Mouse (Mus musculus) midbrain, postnatal 0 days (tissue): ENCODE measurements around the gene Ust. TPM values are rescaled to one million over a fixed set of nuclear protein-coding genes. Genes with fewer than 3 reads are reported as not detected.

Experiments
- ATAC-seq: fragments of 200-750 bp; cut with Nextera tagmentation; 2 replicates; pipeline ENCODE4 v1.8.0; 2017; ENCODE audit warnings: moderate number of reproducible peaks, mild to moderate bottlenecking, moderate TSS enrichment, moderate library complexity; ENCODE audit not compliant: low FRiP score
- DNase-seq: peaks from one replicate; pipeline ENCODE4 v3.0.0-alpha.2; 2015; ENCODE audit warnings: low spot score
- H3K27ac ChIP-seq: fragments of 300-500 bp; sonication (generic); 2 replicates; pipeline ENCODE4 v1.5.1; 2014; ENCODE audit warnings: low read depth, mild to moderate bottlenecking, low read length, mixed read lengths
- H3K27me3 ChIP-seq: fragments of 300-500 bp; sonication (generic); 2 replicates; pipeline ENCODE4 v1.6.1; 2014; ENCODE audit warnings: low read length, control low read depth, mixed read lengths; ENCODE audit not compliant: insufficient read depth
- H3K36me3 ChIP-seq: fragments of 300-500 bp; sonication (generic); 2 replicates; pipeline ENCODE4 v1.6.1; 2014; ENCODE audit warnings: low read length, control low read depth, mixed read lengths; ENCODE audit not compliant: insufficient read depth
- H3K4me1 ChIP-seq: fragments of 300-500 bp; sonication (generic); 2 replicates; pipeline ENCODE4 v1.6.1; 2014; ENCODE audit warnings: mild to moderate bottlenecking, control low read depth, antibody characterized with exemption, low read length, mixed read lengths; ENCODE audit not compliant: insufficient read depth
- H3K4me2 ChIP-seq: fragments of 300-500 bp; sonication (generic); 2 replicates; pipeline ENCODE4 v1.6.1; 2014; ENCODE audit warnings: low read depth, mild to moderate bottlenecking, low read length, mixed read lengths; ENCODE audit not compliant: poor library complexity, severe bottlenecking
- H3K4me3 ChIP-seq: fragments of 300-500 bp; sonication (generic); 2 replicates; pipeline ENCODE4 v1.5.1; 2014; ENCODE audit warnings: low read depth, mild to moderate bottlenecking, low read length, moderate library complexity
- H3K9ac ChIP-seq: fragments of 300-500 bp; sonication (generic); replicated peaks from 2 replicates; pipeline ENCODE4 v1.6.1; 2014; ENCODE audit warnings: mild to moderate bottlenecking, low read length, moderate library complexity, mixed read lengths; ENCODE audit not compliant: poor library complexity, severe bottlenecking
- H3K9me3 ChIP-seq: fragments of 300-500 bp; sonication (generic); 2 replicates; pipeline ENCODE4 v1.6.1; 2016; ENCODE audit warnings: low read length, control low read depth
- CTCF ChIP-seq: IDR thresholded peaks from 2 replicates; pipeline ENCODE4 v1.5.1; 2016; ENCODE audit warnings: antibody characterized with exemption, mild to moderate bottlenecking
- WGBS: fragments of 180-500 bp; shearing (Covaris S2); extraction: QIAGEN DNeasy Blood & Tissue Kit; methylation state at CpG from one replicate; pipeline ENCODE4 v1.1.7; 2014; 5-methylcytosine and 5-hydroxymethylcytosine counted together
- polyA plus RNA-seq: library from polyadenylated mRNA; unstranded; fragments of >200 nt; fragmentation: Nextera tagmentation; extraction: Ambion mirVana; gene quantifications from 2 replicates; pipeline ENCODE4 v1.2.1, GENCODE M21; 2015
- total RNA-seq: library from RNA; depleted of rRNA; stranded (reverse); fragments of >200 nt; gene quantifications from 2 replicates; pipeline ENCODE4 v1.2.3, GENCODE M21; 2014

The Ust gene
- total and polyA plus RNA-seq, 2 experiments from 2014 or later: 5.0 to 8.1 TPM

- Histone ChIP-seq H3K36me3 (no peaks in the 10 kb centered on the region), H3K4me3 (no peak overlapping the region), H3K27ac (no peak overlapping the region), H3K9ac (no peak overlapping the region), H3K4me1 (peaks cover 4% of the 10 kb centered on the region; the same call in 1 of the 2 replicates), H3K27me3 (no peaks in the 10 kb centered on the region), H3K9me3 (no peaks in the 10 kb centered on the region), H3K4me2 (no peak overlapping the region)
- ATAC-seq: no peak
- peak; percentile 35 for TF ChIP-seq CTCF
- WGBS: 85% methylated on average over 5 of the region's 5 CpGs
- no peak for DNase-seq
Observed at GRCm38 (mm10) chr10:8177618-8178017, 341.0 kb downstream of the Ust start.

DNA sequence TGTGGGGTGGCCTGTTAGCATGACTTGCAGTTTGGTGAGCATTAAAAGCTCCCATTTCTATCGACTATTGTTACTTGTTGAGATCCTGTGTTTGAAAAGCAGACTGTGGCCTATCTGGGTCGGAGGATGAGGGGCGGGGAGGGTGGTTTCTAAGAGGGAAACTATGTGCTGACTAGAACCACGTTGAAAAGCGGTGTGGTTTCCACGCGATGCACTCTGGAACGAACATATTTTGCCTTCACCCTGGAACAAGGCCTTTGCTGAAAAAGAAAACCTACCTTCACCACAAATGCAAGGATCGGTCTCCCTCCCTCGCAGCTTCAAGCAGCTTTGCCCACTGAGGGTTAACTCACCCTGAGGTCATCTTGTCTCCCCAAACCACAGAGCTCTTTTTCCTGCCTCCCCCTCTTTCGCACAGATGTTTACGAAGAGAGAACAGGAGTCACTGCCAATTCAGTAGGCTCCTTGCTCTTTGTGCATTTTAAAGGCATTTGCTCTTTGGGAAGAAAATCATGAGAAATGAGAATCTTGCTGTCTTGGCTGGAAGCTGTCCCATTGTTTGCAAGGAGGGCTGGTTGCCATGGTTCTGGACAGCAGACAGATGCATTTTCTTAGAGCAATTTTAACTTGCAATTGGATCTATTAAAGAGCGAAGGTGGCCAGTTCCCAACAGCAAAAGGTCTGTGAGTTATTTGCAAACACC is 342.1 kb downstream of the Ust start:
- Histone ChIP-seq H3K4me1 (peaks cover 4% of the 10 kb centered on the region; the same call in 1 of the 2 replicates), H3K36me3 (no peaks in the 10 kb centered on the region), H3K27me3 (no peaks in the 10 kb centered on the region), H3K27ac (peak overlapping the region; percentile 8), H3K9ac (no peak overlapping the region), H3K4me3 (no peak overlapping the region), H3K4me2 (no peak overlapping the region), H3K9me3 (no peaks in the 10 kb centered on the region)
- DNase-seq (peak; percentile 47), ATAC-seq (0 out of 2 replicates have a peak, but pooled peaks have one; percentile 47)
- TF ChIP-seq CTCF: no peak
- WGBS: 36% methylated on average over 13 of the region's 13 CpGs

DNA sequence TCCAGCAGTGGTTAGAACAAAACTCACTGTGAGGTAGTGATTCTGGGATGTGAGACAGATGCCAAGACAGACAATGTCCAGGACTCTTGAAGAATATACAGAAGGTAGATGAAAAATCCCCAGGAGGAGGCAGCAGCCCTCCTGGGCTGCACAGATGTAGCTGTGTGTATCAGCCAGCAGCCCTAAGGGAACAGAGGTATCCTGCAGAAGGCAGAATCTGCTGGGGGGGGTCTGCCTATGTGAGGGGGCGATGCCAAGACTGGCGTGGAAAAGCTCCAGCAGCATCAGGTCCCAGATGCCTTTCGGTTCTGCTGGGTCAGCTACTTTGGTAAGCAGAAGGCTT is 342.6 kb downstream of the Ust start:
- no peak for DNase-seq
- ATAC-seq: 0 out of 2 replicates have a peak, but pooled peaks have one; percentile 38
- no peak overlapping the region for H3K9ac ChIP-seq
- H3K4me1 ChIP-seq: peaks cover 4% of the 10 kb centered on the region; the same call in 1 of the 2 replicates
- H3K4me3 ChIP-seq: no peak overlapping the region
- no peak for TF ChIP-seq CTCF
- no peak overlapping the region for H3K4me2 ChIP-seq
- peak overlapping the region; percentile 8 for H3K27ac ChIP-seq
- H3K27me3 ChIP-seq: no peaks in the 10 kb centered on the region
- 67% methylated on average over 3 of the region's 3 CpGs for WGBS
- no peaks in the 10 kb centered on the region for H3K36me3 ChIP-seq
- no peaks in the 10 kb centered on the region for H3K9me3 ChIP-seq

GRCm38 (mm10) chr10:8174697-8175096 is 343.9 kb downstream of the Ust start:
- Histone ChIP-seq H3K27me3 (no peaks in the 10 kb centered on the region), H3K9ac (no peak overlapping the region), H3K4me2 (no peak overlapping the region), H3K27ac (no peak overlapping the region), H3K9me3 (no peaks in the 10 kb centered on the region), H3K4me1 (peaks cover 4% of the 10 kb centered on the region; the same call in 1 of the 2 replicates), H3K36me3 (no peaks in the 10 kb centered on the region), H3K4me3 (no peak overlapping the region)
- no peak for TF ChIP-seq CTCF
- no peak for DNase-seq
- WGBS: 83% methylated on average over 2 of the region's 2 CpGs
- no peak for ATAC-seq

DNA sequence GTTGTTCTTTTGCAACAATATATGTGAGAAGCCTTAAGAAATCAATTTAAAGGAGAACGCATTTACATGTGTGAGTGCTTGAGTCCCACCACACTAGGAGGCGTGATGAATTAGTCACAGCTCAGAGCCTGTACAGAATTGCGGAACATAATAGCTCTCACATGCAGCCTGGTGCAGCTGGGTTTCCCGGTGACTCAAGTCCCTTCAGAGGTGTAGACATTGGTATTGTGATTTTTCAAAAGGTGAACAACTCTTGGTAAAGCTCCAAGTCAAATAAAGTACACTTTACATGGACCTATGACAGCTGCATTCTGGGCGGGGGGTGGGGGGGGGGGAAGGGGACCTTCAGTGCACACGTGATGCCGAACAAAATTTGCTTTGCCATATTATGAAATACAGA is 344.4 kb downstream of the Ust start:
- no peak for TF ChIP-seq CTCF
- Histone ChIP-seq H3K9me3 (no peaks in the 10 kb centered on the region), H3K27me3 (no peaks in the 10 kb centered on the region), H3K4me1 (peaks cover 4% of the 10 kb centered on the region; the same call in 1 of the 2 replicates), H3K27ac (no peak overlapping the region), H3K9ac (no peak overlapping the region), H3K4me2 (no peak overlapping the region), H3K4me3 (no peak overlapping the region), H3K36me3 (no peaks in the 10 kb centered on the region)
- ATAC-seq (no peak), DNase-seq (peak; percentile 41)
- 40% methylated on average over 7 of the region's 7 CpGs for WGBS

GRCm38 (mm10) chr10:8173032-8173431 is 345.6 kb downstream of the Ust start:
- H3K27ac ChIP-seq: no peak overlapping the region
- H3K36me3 ChIP-seq: no peaks in the 10 kb centered on the region
- no peak for TF ChIP-seq CTCF
- H3K9ac ChIP-seq: no peak overlapping the region
- no peak overlapping the region for H3K4me2 ChIP-seq
- H3K27me3 ChIP-seq: no peaks in the 10 kb centered on the region
- peak; percentile 21 for DNase-seq
- no peak for ATAC-seq
- 82% methylated on average over 3 of the region's 3 CpGs for WGBS
- no peak overlapping the region for H3K4me3 ChIP-seq
- 0 out of 2 replicates have a peak, but pooled peaks cover 5% of the 10 kb centered on the region for H3K9me3 ChIP-seq
- H3K4me1 ChIP-seq: peaks cover 4% of the 10 kb centered on the region; the same call in 1 of the 2 replicates
